Comparison of ENCODE assay signal across 27 mouse cellular contexts in the genomic region with DNA sequence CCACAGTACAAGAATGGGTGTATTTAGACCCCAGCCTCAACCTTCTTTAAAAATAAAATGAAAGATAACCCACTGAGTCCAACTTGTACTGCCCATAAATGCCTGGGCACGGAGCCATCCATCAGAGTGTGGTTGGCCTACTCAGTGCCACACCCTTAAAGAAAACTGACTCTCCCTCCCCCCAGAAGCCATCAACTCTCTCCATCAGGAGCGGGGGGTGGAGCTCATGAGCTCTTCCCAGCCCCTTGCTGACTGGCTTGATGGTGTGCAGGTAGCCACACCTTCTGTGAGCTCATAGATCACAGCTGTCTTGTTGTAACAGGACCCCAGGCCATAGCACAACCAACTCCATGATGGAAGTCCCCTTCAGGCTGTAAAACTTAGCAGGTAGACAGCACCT. TPM values are rescaled to one million over a fixed set of nuclear protein-coding genes. Genes with fewer than 3 reads are reported as not detected.
DNase-seq lines count a peak whose midpoint lies in the region; ATAC-seq and TF ChIP-seq lines count a peak whose summit lies in the region.
"Had no signal": no experiment of that assay in that cellular context is flagged by ENCODE, and none has a peak within 500 bp of the region (broad histone marks: within the 10 kb centered on the region; RNA-seq: fewer than 3 reads in every experiment).

No protein-coding gene starts in this region.

- no peak overlapping the region for H3K4me3 ChIP-seq in limb, embryonic 12.5 days (replicated peaks)
- no peak overlapping the region for H3K4me3 ChIP-seq in limb, embryonic 10.5 days
- H3K4me3 ChIP-seq in limb, embryonic 13.5 days: no peak overlapping the region
- H3K4me3 ChIP-seq in stomach, embryonic 16.5 days (replicated peaks; ENCODE audit: low read length): no peak overlapping the region
- H3K4me3 ChIP-seq in midbrain, postnatal 0 days (ENCODE audit: low read depth, low read length): no peak overlapping the region
- H3K4me3 ChIP-seq in neural tube, embryonic 15.5 days (replicated peaks): no peak overlapping the region
- H3K4me3 ChIP-seq: forebrain, embryonic 15.5 days; liver, embryonic 13.5 days; megakaryocyte, embryonic 14.5 days; neural tube, embryonic 13.5 days had no signal

- peak overlapping the region; percentile 25 for H3K27ac ChIP-seq in limb, embryonic 12.5 days
- no peak overlapping the region for H3K27ac ChIP-seq in limb, embryonic 10.5 days
- peak overlapping the region; percentile 33; the same call in 1 of the 2 replicates for H3K27ac ChIP-seq in limb, embryonic 13.5 days
- H3K27ac ChIP-seq in stomach, embryonic 16.5 days (ENCODE audit: low read length): no peak overlapping the region
- no peak overlapping the region for H3K27ac ChIP-seq in midbrain, postnatal 0 days (ENCODE audit: low read depth, low read length)
- no peak overlapping the region for H3K27ac ChIP-seq in neural tube, embryonic 15.5 days (replicated peaks)
- H3K27ac ChIP-seq: forebrain, embryonic 15.5 days; kidney, postnatal 0 days; liver, embryonic 13.5 days; neural tube, embryonic 13.5 days had no signal

- no peak for TF ChIP-seq CTCF in midbrain, postnatal 0 days (IDR thresholded peaks at IDR 0.05)

- H3K4me1 ChIP-seq in limb, embryonic 12.5 days (replicated peaks): peaks cover 11% of the 10 kb centered on the region
- no peaks in the 10 kb centered on the region for H3K4me1 ChIP-seq in limb, embryonic 10.5 days
- peaks cover 15% of the 10 kb centered on the region for H3K4me1 ChIP-seq in limb, embryonic 13.5 days
- H3K4me1 ChIP-seq in stomach, embryonic 16.5 days (ENCODE audit: control insufficient read depth, insufficient read depth, low read length): 0 out of 2 replicates have a peak, but pooled peaks cover 6% of the 10 kb centered on the region
- no peaks in the 10 kb centered on the region for H3K4me1 ChIP-seq in midbrain, postnatal 0 days (ENCODE audit: insufficient read depth, low read length)
- no peaks in the 10 kb centered on the region for H3K4me1 ChIP-seq in neural tube, embryonic 15.5 days
- H3K4me1 ChIP-seq: forebrain, embryonic 15.5 days; liver, embryonic 13.5 days; megakaryocyte, embryonic 14.5 days had no signal

- H3K36me3 ChIP-seq in limb, embryonic 12.5 days: no peaks in the 10 kb centered on the region
- H3K36me3 ChIP-seq in limb, embryonic 10.5 days: no peaks in the 10 kb centered on the region
- no peaks in the 10 kb centered on the region for H3K36me3 ChIP-seq in limb, embryonic 13.5 days
- no peaks in the 10 kb centered on the region for H3K36me3 ChIP-seq in stomach, embryonic 16.5 days (ENCODE audit: control insufficient read depth, insufficient read depth, low read length)
- H3K36me3 ChIP-seq in midbrain, postnatal 0 days (ENCODE audit: insufficient read depth, low read length): no peaks in the 10 kb centered on the region
- H3K36me3 ChIP-seq in neural tube, embryonic 15.5 days: no peaks in the 10 kb centered on the region
- H3K36me3 ChIP-seq: forebrain, embryonic 15.5 days; liver, embryonic 13.5 days; neural tube, embryonic 13.5 days had no signal

- H3K27me3 ChIP-seq in limb, embryonic 12.5 days: no peaks in the 10 kb centered on the region
- H3K27me3 ChIP-seq in limb, embryonic 10.5 days (ENCODE audit: low read depth, poor library complexity, severe bottlenecking): no peaks in the 10 kb centered on the region
- H3K27me3 ChIP-seq in limb, embryonic 13.5 days: no peaks in the 10 kb centered on the region
- no peaks in the 10 kb centered on the region for H3K27me3 ChIP-seq in stomach, embryonic 16.5 days (ENCODE audit: control insufficient read depth, insufficient read depth, low read length)
- H3K27me3 ChIP-seq in midbrain, postnatal 0 days (ENCODE audit: insufficient read depth, low read length): no peaks in the 10 kb centered on the region
- no peaks in the 10 kb centered on the region for H3K27me3 ChIP-seq in neural tube, embryonic 15.5 days (replicated peaks)
- H3K27me3 ChIP-seq: CH12.LX; forebrain, embryonic 15.5 days; liver, embryonic 13.5 days; megakaryocyte, embryonic 14.5 days; neural tube, embryonic 13.5 days had no signal

- no peak for DNase-seq in limb, embryonic 10.5 days (ENCODE audit: low spot score)
- peak; percentile 7 for DNase-seq in R1 (ENCODE audit: low read depth, low spot score)
- no peak for DNase-seq in frontal cortex, postnatal 25 days (ENCODE audit: low spot score in 2 of 2)
- DNase-seq in midbrain, postnatal 0 days (ENCODE audit: low spot score): no peak
- DNase-seq: adrenal gland, postnatal 14 days; cerebellum, adult 9-10 months; gastrocnemius, postnatal 10 days; heart, adult 11 months; kidney, adult 18-20 months; layer of hippocampus, adult 9-11 months; liver, embryonic 13.5 days; lung, adult 2 months; lung, postnatal 36 days; midbrain, embryonic 14.5 days; thymus, postnatal 14 days had no signal

- H3K9me3 ChIP-seq in limb, embryonic 12.5 days: no peaks in the 10 kb centered on the region
- H3K9me3 ChIP-seq in limb, embryonic 10.5 days (replicated peaks): no peaks in the 10 kb centered on the region
- H3K9me3 ChIP-seq in limb, embryonic 13.5 days: no peaks in the 10 kb centered on the region
- H3K9me3 ChIP-seq in stomach, embryonic 16.5 days (replicated peaks; ENCODE audit: control insufficient read depth, low read length): no peaks in the 10 kb centered on the region
- H3K9me3 ChIP-seq in midbrain, postnatal 0 days (ENCODE audit: low read length): no peaks in the 10 kb centered on the region
- H3K9me3 ChIP-seq in neural tube, embryonic 15.5 days (replicated peaks): no peaks in the 10 kb centered on the region
- H3K9me3 ChIP-seq: forebrain, embryonic 15.5 days; liver, embryonic 13.5 days; megakaryocyte, embryonic 14.5 days; neural tube, embryonic 13.5 days had no signal

- no peak overlapping the region for H3K4me2 ChIP-seq in limb, embryonic 12.5 days
- H3K4me2 ChIP-seq in limb, embryonic 13.5 days (replicated peaks): no peak overlapping the region
- no peak overlapping the region for H3K4me2 ChIP-seq in stomach, embryonic 16.5 days (ENCODE audit: low read depth, low read length)
- H3K4me2 ChIP-seq in midbrain, postnatal 0 days (ENCODE audit: low read depth, low read length, poor library complexity, severe bottlenecking): no peak overlapping the region
- H3K4me2 ChIP-seq in neural tube, embryonic 15.5 days: no peak overlapping the region
- H3K4me2 ChIP-seq: forebrain, embryonic 15.5 days; heart, embryonic 11.5 days; liver, embryonic 13.5 days; neural tube, embryonic 13.5 days had no signal

- 62% methylated on average over 2 of the region's 2 CpGs for WGBS in limb, embryonic 12.5 days
- WGBS in limb, embryonic 10.5 days: 66% methylated on average over 2 of the region's 2 CpGs
- WGBS in limb, embryonic 13.5 days: 58% methylated on average over 2 of the region's 2 CpGs
- 60% methylated on average over 2 of the region's 2 CpGs for WGBS in stomach, embryonic 16.5 days
- 85% methylated on average over 2 of the region's 2 CpGs for WGBS in midbrain, postnatal 0 days
- 77% methylated on average over 2 of the region's 2 CpGs for WGBS in neural tube, embryonic 15.5 days

- no peak overlapping the region for H3K9ac ChIP-seq in limb, embryonic 12.5 days (replicated peaks)
- no peak overlapping the region for H3K9ac ChIP-seq in limb, embryonic 13.5 days
- no peak overlapping the region for H3K9ac ChIP-seq in stomach, embryonic 16.5 days (ENCODE audit: low read length)
- no peak overlapping the region for H3K9ac ChIP-seq in midbrain, postnatal 0 days (replicated peaks; ENCODE audit: low read length, poor library complexity, severe bottlenecking)
- H3K9ac ChIP-seq in neural tube, embryonic 15.5 days (replicated peaks): no peak overlapping the region
- H3K9ac ChIP-seq: forebrain, embryonic 15.5 days; liver, embryonic 13.5 days; neural tube, embryonic 13.5 days had no signal

- no peak for ATAC-seq in limb, embryonic 12.5 days (ENCODE audit: insufficient number of reproducible peaks, insufficient read depth, low FRiP score, low TSS enrichment, low read depth)
- ATAC-seq in limb, embryonic 13.5 days (ENCODE audit: low FRiP score, low read depth): peak; percentile 59; the same call in 1 of the 2 replicates
- ATAC-seq in stomach, embryonic 16.5 days (ENCODE audit: insufficient read depth, low FRiP score): peak; percentile 65; the same call in 1 of the 2 replicates
- no peak for ATAC-seq in midbrain, postnatal 0 days (ENCODE audit: low FRiP score)
- no peak for ATAC-seq in neural tube, embryonic 15.5 days (ENCODE audit: low FRiP score)
- ATAC-seq: forebrain, embryonic 15.5 days; hindbrain, embryonic 16.5 days had no signal

RNA-seq across cellular contexts. Expression of gene Rhobtb1, which starts 6.2 kb away (rescaled TPM):
- 29.9 and 33.0 TPM in 2 replicates for polyA plus RNA-seq in limb, embryonic 12.5 days (2016; fragmentation: Nextera tagmentation; extraction: Ambion mirVana)
- 15.3 and 20.2 TPM in 2 replicates for polyA plus RNA-seq in limb, embryonic 10.5 days (2016; fragmentation: Nextera tagmentation; extraction: Ambion mirVana)
- 35.5 and 36.7 TPM in 2 replicates for polyA plus RNA-seq in limb, embryonic 13.5 days (2015; fragmentation: Nextera tagmentation; extraction: Ambion mirVana)
- 28.1 and 33.2 TPM in 2 replicates for polyA plus RNA-seq in stomach, embryonic 16.5 days (2015; fragmentation: Nextera tagmentation; extraction: Ambion mirVana)
- 9.2 and 13.2 TPM in 2 replicates for total RNA-seq in midbrain, postnatal 0 days (2014; rRNA removed)
- polyA plus RNA-seq in midbrain, postnatal 0 days (2015; fragmentation: Nextera tagmentation; extraction: Ambion mirVana): 10.7 and 15.3 TPM in 2 replicates
- polyA plus RNA-seq in neural tube, embryonic 15.5 days (2015; fragmentation: Nextera tagmentation; extraction: Ambion mirVana): 15.7 and 16.1 TPM in 2 replicates
- total RNA-seq: MEL had no signal

RNA-seq across cellular contexts. Expression of gene A930033H14Rik, which starts 55.4 kb away (rescaled TPM):
- polyA plus RNA-seq in limb, embryonic 12.5 days (2016; fragmentation: Nextera tagmentation; extraction: Ambion mirVana): 2.7 and 2.9 TPM in 2 replicates
- 1.0 and 1.6 TPM in 2 replicates for polyA plus RNA-seq in limb, embryonic 10.5 days (2016; fragmentation: Nextera tagmentation; extraction: Ambion mirVana)
- 2.7 and 3.1 TPM in 2 replicates for polyA plus RNA-seq in limb, embryonic 13.5 days (2015; fragmentation: Nextera tagmentation; extraction: Ambion mirVana)
- polyA plus RNA-seq in stomach, embryonic 16.5 days (2015; fragmentation: Nextera tagmentation; extraction: Ambion mirVana): 1.8 and 2.0 TPM in 2 replicates
- total RNA-seq in midbrain, postnatal 0 days (2014; rRNA removed): 0.93 and 1.3 TPM in 2 replicates
- polyA plus RNA-seq in midbrain, postnatal 0 days (2015; fragmentation: Nextera tagmentation; extraction: Ambion mirVana): 1.3 and 1.5 TPM in 2 replicates
- 1.3 and 1.4 TPM in 2 replicates for polyA plus RNA-seq in neural tube, embryonic 15.5 days (2015; fragmentation: Nextera tagmentation; extraction: Ambion mirVana)
- total RNA-seq: MEL had no signal

Comparison
In these comparisons a context has a peak if more than half of its experiments do, and no peak if none do; other contexts are left out.
1. ATAC-seq: peak in limb, embryonic 13.5 days (single experiment) and stomach, embryonic 16.5 days (single experiment); none in limb, embryonic 12.5 days (single experiment), midbrain, postnatal 0 days (single experiment) and neural tube, embryonic 15.5 days (single experiment).
2. H3K27ac ChIP-seq: peak in limb, embryonic 12.5 days (single experiment) and limb, embryonic 13.5 days (single experiment); none in limb, embryonic 10.5 days (single experiment), stomach, embryonic 16.5 days (single experiment), midbrain, postnatal 0 days (single experiment) and neural tube, embryonic 15.5 days (single experiment).